Comparison of ENCODE assay signal across 10 mouse cellular contexts in genomic region chr6:100875862-100876623, GRCm38 (mm10). TPM values are rescaled to one million over a fixed set of nuclear protein-coding genes. Genes with fewer than 3 reads are reported as not detected.
DNase-seq lines count a peak whose midpoint lies in the region; ATAC-seq lines count a peak whose summit lies in the region.
"Had no signal": no experiment of that assay in that cellular context is flagged by ENCODE, and none has a peak within 500 bp of the region (broad histone marks: within the 10 kb centered on the region; RNA-seq: fewer than 3 reads in every experiment).

No protein-coding gene starts in this region.

- H3K4me2 ChIP-seq in kidney, embryonic 15.5 days, result no peak overlapping the region
- H3K4me2 ChIP-seq: embryonic facial prominence, embryonic 15.5 days had no signal

- peaks cover 9% of the 10 kb centered on the region; the same call in 1 of the 2 replicates for H3K27me3 ChIP-seq in kidney, embryonic 15.5 days

- ATAC-seq in kidney, embryonic 15.5 days (replicated peaks; ENCODE audit: low FRiP score), result no peak
- ATAC-seq in megakaryocyte-erythroid progenitor cell, adult 5-6 weeks (replicated peaks; ENCODE audit: low FRiP score, low TSS enrichment, poor library complexity, severe bottlenecking), result peak; percentile 67; the same call in 1 of the 2 replicates

- no peak overlapping the region for H3K4me3 ChIP-seq in kidney, embryonic 15.5 days (replicated peaks)
- H3K4me3 ChIP-seq: embryonic facial prominence, embryonic 15.5 days had no signal

- no peak overlapping the region for H3K9ac ChIP-seq in kidney, embryonic 15.5 days
- H3K9ac ChIP-seq: embryonic facial prominence, embryonic 15.5 days had no signal

- no peaks in the 10 kb centered on the region for H3K9me3 ChIP-seq in kidney, embryonic 15.5 days (replicated peaks)
- H3K9me3 ChIP-seq: embryonic facial prominence, embryonic 15.5 days had no signal

- DNase-seq in kidney, adult 9 months, result peak; percentile 63
- DNase-seq in NIH3T3 (ENCODE audit: low read depth), result peak; percentile 90
- DNase-seq in cerebellum, adult 9-10 months, result peak; percentile 68
- peak; percentile 62 for DNase-seq in gastrocnemius, postnatal 10 days
- DNase-seq in layer of hippocampus, adult 8-10 months (ENCODE audit: low spot score in 2 of 2), result peak; percentile 32 to 60
- peak; percentile 16 to 41 for DNase-seq in spleen, postnatal 14 days (ENCODE audit: low spot score in 2 of 2)

- no peaks in the 10 kb centered on the region for H3K36me3 ChIP-seq in kidney, embryonic 15.5 days
- H3K36me3 ChIP-seq: embryonic facial prominence, embryonic 15.5 days had no signal

- H3K4me1 ChIP-seq in kidney, embryonic 15.5 days, result peaks cover under 1% of the 10 kb centered on the region; the same call in 1 of the 2 replicates
- H3K4me1 ChIP-seq: embryonic facial prominence, embryonic 15.5 days had no signal

- 68% methylated on average over 20 of the region's 20 CpGs for WGBS in kidney, embryonic 15.5 days

- no peak overlapping the region for H3K27ac ChIP-seq in kidney, embryonic 15.5 days
- H3K27ac ChIP-seq: embryonic facial prominence, embryonic 15.5 days; macrophage had no signal

RNA-seq across cellular contexts. Expression of gene Ppp4r2, which starts 42.6 kb away (rescaled TPM):
- polyA plus RNA-seq in kidney, embryonic 15.5 days (2015; fragmentation: Nextera tagmentation; extraction: Ambion mirVana), result 21.5 and 22.6 TPM in 2 replicates
- total RNA-seq in gastrocnemius, postnatal 10 days (2021), result 10 to 100 TPM; 57.9 to 61.7 TPM
- 10 to 100 TPM; 69.0 to 88.8 (median 78.9) TPM for total RNA-seq in layer of hippocampus, adult 8-10 months (2022)
- 64.5 and 77.5 TPM in 2 replicates for total RNA-seq in megakaryocyte-erythroid progenitor cell, adult 5-6 weeks (2014; fragmentation: Nextera tagmentation)
- total RNA-seq in megakaryocyte-erythroid progenitor cell, adult 5-6 weeks (2017), result 105 and 107 TPM in 2 replicates

Comparison
In these comparisons a context has a peak if more than half of its experiments do, and no peak if none do; other contexts are left out.
1. DNase-seq: peak in every context shown above with its lines; median percentile 90 in NIH3T3; 68 in cerebellum, adult 9-10 months; 63 in kidney, adult 9 months; 62 in gastrocnemius, postnatal 10 days; 46 in layer of hippocampus, adult 8-10 months; 28 in spleen, postnatal 14 days.